Mouse (Mus musculus) myocyte (in vitro differentiated cells): Measurements from ENCODE around the gene Sptbn1. TPM values are rescaled to one million over a fixed set of nuclear protein-coding genes. Genes with fewer than 3 reads are reported as not detected.

Experiments used
- H3K27me3 ChIP-seq: one replicate; pipeline ENCODE4 v1.6.1; 2011; ENCODE audit not compliant: control insufficient read depth, insufficient read depth, insufficient read length
- H3K36me3 ChIP-seq: one replicate; pipeline ENCODE4 v1.6.1; 2011; ENCODE audit not compliant: control insufficient read depth, insufficient read depth
- H3K4me2 ChIP-seq: one replicate; pipeline ENCODE4 v1.6.1; 2011; ENCODE audit warnings: low read depth, control low read depth
- H3K4me3 ChIP-seq: one replicate; pipeline ENCODE4 v1.5.1; 2011; ENCODE audit warnings: mild to moderate bottlenecking, control low read depth, moderate library complexity
- H3K79me2 ChIP-seq: one replicate; pipeline ENCODE4 v1.6.1; 2011; ENCODE audit not compliant: control insufficient read depth, insufficient read depth
- H3ac ChIP-seq: one replicate; pipeline ENCODE4 v1.6.1; 2011; ENCODE audit not compliant: control insufficient read depth, insufficient read length
- CEBPB ChIP-seq: IDR thresholded peaks from 2 replicates; pipeline ENCODE4 v1.6.1; 2011; ENCODE audit warnings: mild to moderate bottlenecking, moderate library complexity; ENCODE audit not compliant: poor library complexity, insufficient read depth, severe bottlenecking
- E2F4 ChIP-seq: IDR thresholded peaks from one replicate; pipeline ENCODE4 v1.6.1; 2011; ENCODE audit warnings: mild to moderate bottlenecking, control low read depth, moderate library complexity; ENCODE audit not compliant: insufficient read depth
- MAX ChIP-seq: IDR thresholded peaks from one replicate; pipeline ENCODE4 v1.6.1; 2011; ENCODE audit warnings: low read depth, mild to moderate bottlenecking, control low read depth
- MYOD1 ChIP-seq, 3 experiments: IDR thresholded peaks; one replicate each; pipeline ENCODE4 v1.6.1; 2011; ENCODE audit warnings: control low read depth in 2 of 3, low read depth in 2 of 3, mild to moderate bottlenecking in 2 of 3, moderate library complexity in 1 of 3; ENCODE audit not compliant: insufficient read length in 2 of 3, control insufficient read depth in 1 of 3
- MYOG ChIP-seq, 3 experiments: IDR thresholded peaks; one replicate each; pipeline ENCODE4 v1.6.1; 2011; ENCODE audit warnings: control low read depth in 2 of 3, low read depth in 2 of 3, mild to moderate bottlenecking in 2 of 3; ENCODE audit not compliant: insufficient read length in 2 of 3, control insufficient read depth in 1 of 3, insufficient read depth in 1 of 3
- POLR2A ChIP-seq: IDR thresholded peaks from one replicate; pipeline ENCODE4 v1.6.1; 2011; ENCODE audit warnings: low read depth, mild to moderate bottlenecking, control low read depth, moderate library complexity; ENCODE audit not compliant: insufficient read length
- POLR2AphosphoS2 ChIP-seq: IDR thresholded peaks from one replicate; pipeline ENCODE4 v1.6.1; 2011; ENCODE audit warnings: low read depth, control low read depth; ENCODE audit not compliant: insufficient read length
- REST ChIP-seq: IDR thresholded peaks from one replicate; pipeline ENCODE4 v1.6.1; 2011; ENCODE audit warnings: mild to moderate bottlenecking, control low read depth, moderate library complexity; ENCODE audit not compliant: insufficient read depth, insufficient read length
- SRF ChIP-seq: IDR thresholded peaks from one replicate; pipeline ENCODE4 v1.6.1; 2011; ENCODE audit warnings: low read depth; ENCODE audit not compliant: control insufficient read depth, insufficient read length
- TCF12 ChIP-seq: IDR thresholded peaks from one replicate; pipeline ENCODE4 v1.6.1; 2011; ENCODE audit warnings: mild to moderate bottlenecking, control low read depth; ENCODE audit not compliant: poor library complexity, insufficient read depth, severe bottlenecking
- TCF3 ChIP-seq: IDR thresholded peaks from one replicate; pipeline ENCODE4 v1.6.1; 2011; ENCODE audit warnings: low read depth, control low read depth; ENCODE audit not compliant: insufficient read length
- USF1 ChIP-seq: IDR thresholded peaks from one replicate; pipeline ENCODE4 v1.6.1; 2011; ENCODE audit warnings: low read depth, mild to moderate bottlenecking, control low read depth, moderate library complexity
- polyA plus RNA-seq: library from polyadenylated mRNA; unstranded; fragments of >200 nt; fragmentation: generic; extraction: Trizol; gene quantifications from one replicate; pipeline ENCODE4 v1.2.1, GENCODE M21; 2012; ENCODE audit warnings: missing spikeins

The Sptbn1 gene
- polyA plus RNA-seq, 1 experiment, result 85.4 TPM

- TF ChIP-seq MAX, result no peak
- TF ChIP-seq MYOD1 (IDR thresholded peaks at IDR 0.05; ENCODE audit: control insufficient read depth in 1 of 3, insufficient read length in 2 of 3, low read depth in 2 of 3), result no peak
- no peak for TF ChIP-seq REST
- H3K4me3 ChIP-seq, result no peak overlapping the region
- H3K27me3 ChIP-seq, result no peaks in the 10 kb centered on the region
- H3K4me2 ChIP-seq, result no peak overlapping the region
- peaks cover 66% of the 10 kb centered on the region for H3K36me3 ChIP-seq
- H3ac ChIP-seq, result no peak overlapping the region
- no peaks in the 10 kb centered on the region for H3K79me2 ChIP-seq
These were observed 138.6 kb downstream of the Sptbn1 start for GRCm38 (mm10) chr11:30129339-30129738.

- Histone ChIP-seq H3K27me3 (no peaks in the 10 kb centered on the region), H3K79me2 (no peaks in the 10 kb centered on the region), H3K36me3 (peaks cover 66% of the 10 kb centered on the region), H3K4me2 (no peak overlapping the region), H3ac (no peak overlapping the region), H3K4me3 (no peak overlapping the region)
- no peak for TF ChIP-seq POLR2A
- TF ChIP-seq CEBPB, result no peak
- no peak for TF ChIP-seq TCF12
These were observed 141.1 kb downstream of the Sptbn1 start for GRCm38 (mm10) chr11:30126840-30127239.

GRCm38 (mm10) chr11:30118038-30118437, 149.9 kb downstream of the Sptbn1 start:
- no peaks in the 10 kb centered on the region for H3K27me3 ChIP-seq
- H3K79me2 ChIP-seq, result no peaks in the 10 kb centered on the region
- no peak for TF ChIP-seq MYOD1 (IDR thresholded peaks at IDR 0.05; ENCODE audit: control insufficient read depth in 1 of 3, insufficient read length in 2 of 3, low read depth in 2 of 3)
- TF ChIP-seq POLR2A, result no peak
- no peak for TF ChIP-seq TCF3
- no peak for TF ChIP-seq REST
- no peak for TF ChIP-seq CEBPB
- no peak for TF ChIP-seq MAX
- TF ChIP-seq E2F4, result no peak
- H3K4me2 ChIP-seq, result no peak overlapping the region
- no peak overlapping the region for H3ac ChIP-seq
- H3K36me3 ChIP-seq, result peaks cover 70% of the 10 kb centered on the region
- no peak overlapping the region for H3K4me3 ChIP-seq

- H3K79me2 ChIP-seq, result no peaks in the 10 kb centered on the region
- H3K36me3 ChIP-seq, result peaks cover 71% of the 10 kb centered on the region
- H3K4me3 ChIP-seq, result no peak overlapping the region
- no peak overlapping the region for H3K4me2 ChIP-seq
- TF ChIP-seq MAX (no peak), E2F4 (no peak), POLR2AphosphoS2 (no peak), CEBPB (no peak), POLR2A (no peak), REST (no peak), TCF3 (no peak), SRF (no peak), MYOG (IDR thresholded peaks at IDR 0.05; ENCODE audit: control insufficient read depth in 1 of 3, insufficient read depth in 1 of 3, insufficient read length in 2 of 3, low read depth in 2 of 3) (no peak), USF1 (no peak), TCF12 (no peak), MYOD1 (IDR thresholded peaks at IDR 0.05; ENCODE audit: control insufficient read depth in 1 of 3, insufficient read length in 2 of 3, low read depth in 2 of 3) (no peak)
- H3ac ChIP-seq, result no peak overlapping the region
- H3K27me3 ChIP-seq, result no peaks in the 10 kb centered on the region
These were observed 154.3 kb downstream of the Sptbn1 start for GRCm38 (mm10) chr11:30113631-30114030.

- Histone ChIP-seq H3ac (no peak overlapping the region), H3K36me3 (peaks cover 75% of the 10 kb centered on the region), H3K79me2 (no peaks in the 10 kb centered on the region), H3K4me2 (no peak overlapping the region), H3K27me3 (no peaks in the 10 kb centered on the region), H3K4me3 (no peak overlapping the region)
- TF ChIP-seq REST (no peak), POLR2AphosphoS2 (no peak), POLR2A (no peak), E2F4 (no peak), SRF (no peak), CEBPB (no peak), USF1 (no peak), MYOD1 (IDR thresholded peaks at IDR 0.05; ENCODE audit: control insufficient read depth in 1 of 3, insufficient read length in 2 of 3, low read depth in 2 of 3) (no peak), MYOG (IDR thresholded peaks at IDR 0.05; ENCODE audit: control insufficient read depth in 1 of 3, insufficient read depth in 1 of 3, insufficient read length in 2 of 3, low read depth in 2 of 3) (no peak), TCF3 (no peak), TCF12 (no peak), MAX (no peak)
These were observed 157.3 kb downstream of the Sptbn1 start for GRCm38 (mm10) chr11:30110634-30111033.
